Mouse (Mus musculus) cerebellum, adult 9-10 months (tissue): ENCODE results near the gene Olfr1250.
"Not testable (repeated sequence)": the region's sequence is repeated elsewhere in the genome, so short reads cannot be mapped to it uniquely, and the experiment has no call there.

Experiments used
- DNase-seq: peaks from one replicate; pipeline ENCODE4 v3.0.0; 2022

Olfr1250 gene

DNA sequence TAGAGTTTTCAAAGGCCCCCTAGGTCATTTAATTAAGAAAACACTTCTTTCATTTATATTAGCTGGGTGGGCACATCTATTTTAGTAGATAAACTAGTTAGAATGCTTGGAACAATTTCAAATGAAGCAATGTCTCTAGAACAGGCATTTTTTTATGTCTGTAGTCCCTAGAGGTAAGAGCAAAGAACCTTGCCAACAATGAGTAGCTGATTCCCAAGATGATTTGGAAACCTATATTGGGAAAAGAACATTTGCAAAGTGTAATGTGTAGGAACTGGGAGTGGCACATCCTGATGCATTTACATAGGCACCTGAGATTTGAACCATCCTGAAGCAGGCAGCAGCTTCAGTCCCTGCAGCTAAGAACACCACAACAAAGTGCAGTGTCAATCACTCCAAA, at the start of gene Olfr1250:
Gene Olfr1250, minus strand, starts transcription at position 101 of the 400 bp plus-strand sequence.
- DNase-seq = no peak

GRCm38 (mm10) chr2:89691980-89692379, 30.7 kb upstream of the Olfr1250 start:
- no peak for DNase-seq

GRCm38 (mm10) chr2:89671836-89672235, 10.6 kb upstream of the Olfr1250 start, which contains the start of gene Olfr1251:
Olfr1251 (minus strand) TSS chr2:89671936.
- DNase-seq = no peak

GRCm38 (mm10) chr2:89634883-89635282, 26.4 kb downstream of the Olfr1250 start, which contains the start of gene Olfr1249:
Olfr1249 (minus strand) TSS chr2:89634983.
- DNase-seq = no peak

GRCm38 (mm10) chr2:89618145-89618544, 43.1 kb downstream of the Olfr1250 start, which contains the start of gene Olfr1248:
Olfr1248 (minus strand) TSS chr2:89618245.
- not testable (repeated sequence) for DNase-seq

DNA sequence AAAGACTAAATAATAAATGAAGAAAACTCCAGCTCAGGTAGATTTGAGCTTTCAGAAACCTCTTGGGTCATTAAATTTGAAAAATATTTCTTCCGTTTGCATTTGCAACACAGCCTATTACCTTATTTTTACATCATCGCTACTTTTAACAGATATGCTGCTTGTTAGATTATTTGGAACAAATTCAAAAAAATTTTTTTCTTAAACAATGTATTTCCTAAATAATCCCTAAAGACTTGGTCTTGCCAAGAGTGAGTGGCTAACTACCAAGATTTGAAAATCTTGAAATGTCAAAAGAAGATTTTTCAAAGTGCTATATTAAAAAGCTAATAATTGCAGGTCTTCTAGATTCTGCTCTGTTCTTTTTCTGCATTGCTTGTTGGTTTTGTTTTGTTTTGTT, 47.2 kb downstream of the Olfr1250 start, which contains the start of gene Olfr1247:
Gene Olfr1247, minus strand, starts transcription at position 101 of the 400 bp plus-strand sequence.
- no peak for DNase-seq
